Mouse (Mus musculus): Measurements from ENCODE around the gene Elp4. TPM values are rescaled to one million over a fixed set of nuclear protein-coding genes. Genes with fewer than 3 reads are reported as not detected.
A peak's percentile ranks its signal among the peaks of the same experiment; 100 is the strongest.

Gene Elp4
- total RNA-seq, 2 experiments from 2014 or later = 17.8 to 22.2 TPM

GRCm38 (mm10) chr2:105810286-105810685 lies 94.1 kb downstream of the Elp4 start:
- intact Hi-C loops (cut with DNase I) = no loop called here
- no peak for DNase-seq (ENCODE audit: low spot score in 2 of 2)

- DNase-seq (ENCODE audit: low spot score in 2 of 2) = no peak
- intact Hi-C loops (cut with DNase I) = no loop called here
These were observed 97.8 kb downstream of the Elp4 start for GRCm38 (mm10) chr2:105806571-105806970.

DNA sequence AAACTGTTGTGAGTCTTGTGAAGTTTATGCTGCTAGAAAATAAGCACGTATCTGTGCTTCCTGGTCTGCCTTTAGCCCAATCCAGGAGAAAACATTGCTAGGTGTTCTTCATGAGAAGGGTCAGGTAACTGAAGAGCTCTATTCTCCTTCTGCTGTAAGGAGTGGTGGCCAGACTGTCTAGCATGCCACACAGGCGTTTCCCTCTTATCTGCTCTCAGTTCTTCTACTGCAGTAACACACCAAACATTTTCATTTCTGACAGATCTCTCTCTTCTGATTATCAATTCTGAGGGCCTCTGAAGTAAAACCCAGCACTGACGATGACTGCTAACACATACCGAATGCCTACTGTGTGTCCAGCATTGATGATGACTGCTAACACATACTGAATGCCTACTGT lies 98.3 kb downstream of the Elp4 start:
- intact Hi-C loops (cut with DNase I) = no loop called here
- no peak for DNase-seq (ENCODE audit: low spot score in 2 of 2)

DNA sequence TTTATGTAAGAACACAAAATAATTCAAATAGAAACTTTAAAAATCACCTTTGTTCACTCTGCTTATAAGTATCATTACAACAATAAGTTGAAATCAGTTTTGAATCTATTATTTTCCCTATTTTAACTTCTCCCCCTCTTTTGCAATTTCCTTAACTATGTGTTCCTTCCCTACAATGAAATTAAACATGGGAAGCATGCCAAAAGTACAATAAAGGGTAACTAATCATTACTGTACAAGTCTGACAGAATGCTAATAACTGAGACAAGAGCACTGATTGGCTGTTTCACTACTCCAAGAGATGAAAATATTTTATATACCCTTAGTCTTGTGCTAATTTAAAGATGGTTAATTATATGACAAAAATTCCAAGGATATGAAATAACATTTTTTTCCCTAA lies 99.2 kb downstream of the Elp4 start:
- no peak for DNase-seq (ENCODE audit: low spot score in 2 of 2)
- intact Hi-C loops (cut with DNase I) = no loop called here

DNA sequence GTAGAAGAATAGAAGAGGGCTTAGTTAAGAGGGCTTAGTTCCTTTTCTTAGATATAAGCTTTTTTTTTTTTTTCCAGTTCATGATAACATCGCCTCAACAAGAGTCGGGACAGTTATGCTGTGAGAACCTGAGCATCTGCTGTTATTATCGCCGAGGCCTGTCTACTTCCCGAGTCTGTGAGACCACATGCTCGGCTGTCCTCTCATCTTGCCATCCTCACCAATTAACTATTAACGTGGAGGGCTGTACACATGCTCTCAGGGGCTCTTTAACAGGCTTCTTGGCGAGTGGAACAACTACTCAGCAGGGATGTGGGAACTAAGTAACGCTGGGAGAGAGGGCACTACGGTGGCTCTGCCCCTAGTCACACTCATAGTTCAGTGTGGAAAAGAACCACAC lies 99.9 kb downstream of the Elp4 start:
- no peak for DNase-seq (ENCODE audit: low spot score in 2 of 2)
- intact Hi-C loops (cut with DNase I) = no loop called here

DNA sequence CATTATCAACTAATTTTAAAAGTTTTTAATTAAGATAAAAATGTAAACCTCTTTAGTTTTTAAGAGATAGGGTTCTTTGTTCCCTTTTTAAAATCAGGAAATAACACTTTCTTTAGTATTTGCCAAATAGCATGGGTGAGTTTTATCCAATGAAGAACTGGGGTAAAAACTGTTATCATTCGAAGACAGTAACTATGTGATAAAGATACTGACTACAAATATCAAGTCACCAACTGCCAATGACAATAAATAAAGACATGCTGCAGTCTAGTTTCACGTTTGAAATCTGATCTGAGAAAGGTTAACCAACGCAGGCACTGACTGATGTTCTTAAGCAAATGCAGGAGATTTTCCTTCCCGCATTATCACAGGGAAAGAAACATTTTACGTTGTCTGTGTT lies 100.9 kb downstream of the Elp4 start:
- no peak for DNase-seq (ENCODE audit: low spot score in 2 of 2)
- intact Hi-C loops (cut with DNase I) = no loop called here

DNA sequence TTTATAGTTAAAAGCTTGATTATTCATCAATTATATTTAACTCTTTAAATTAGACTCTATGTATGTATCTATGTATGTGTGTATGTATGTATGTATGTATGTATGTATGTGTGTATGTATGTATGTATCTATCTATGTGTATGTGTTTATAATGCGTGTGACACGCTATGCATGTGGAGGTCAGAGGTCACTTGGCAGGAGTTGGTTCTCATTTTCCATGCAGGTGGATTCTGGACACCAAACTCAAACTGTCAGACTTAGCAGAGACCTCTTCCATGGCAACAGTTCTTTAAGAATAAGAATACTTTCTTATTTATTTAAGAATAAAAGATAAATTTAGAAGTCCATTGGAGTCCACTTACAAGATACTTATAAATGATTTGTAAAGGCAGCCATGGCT lies 101.5 kb downstream of the Elp4 start:
- no peak for DNase-seq (ENCODE audit: low spot score in 2 of 2)
- intact Hi-C loops (cut with DNase I) = no loop called here

DNA sequence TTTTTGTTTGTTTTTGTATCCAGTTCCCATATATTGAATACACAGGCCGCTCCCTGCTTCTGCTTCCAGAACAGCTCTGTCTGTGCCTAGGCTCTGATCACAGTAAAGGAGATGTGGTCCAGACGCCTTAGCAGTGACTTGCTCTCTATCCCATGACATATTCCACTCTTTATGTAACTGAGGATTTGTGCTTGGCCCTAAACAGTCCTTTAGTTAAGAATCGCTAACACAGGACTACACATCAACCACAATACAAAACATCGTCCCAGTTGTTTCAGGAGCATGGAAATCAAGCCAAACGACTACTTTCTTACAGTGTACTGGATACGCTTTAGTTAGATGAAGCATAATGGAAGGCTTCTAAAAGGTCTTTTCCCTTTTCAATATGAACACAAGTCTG lies 102.8 kb downstream of the Elp4 start:
- intact Hi-C loops (cut with DNase I) = no loop called here
- DNase-seq (ENCODE audit: low spot score in 2 of 2) = no peak

- no peak for DNase-seq (ENCODE audit: low spot score in 2 of 2)
- intact Hi-C loops (cut with DNase I) = no loop called here
These were observed 103.7 kb downstream of the Elp4 start for GRCm38 (mm10) chr2:105800694-105801093.

GRCm38 (mm10) chr2:105799840-105800239 lies 104.5 kb downstream of the Elp4 start:
- intact Hi-C loops (cut with DNase I) = no loop called here
- DNase-seq (ENCODE audit: low spot score in 2 of 2) = no peak

DNA sequence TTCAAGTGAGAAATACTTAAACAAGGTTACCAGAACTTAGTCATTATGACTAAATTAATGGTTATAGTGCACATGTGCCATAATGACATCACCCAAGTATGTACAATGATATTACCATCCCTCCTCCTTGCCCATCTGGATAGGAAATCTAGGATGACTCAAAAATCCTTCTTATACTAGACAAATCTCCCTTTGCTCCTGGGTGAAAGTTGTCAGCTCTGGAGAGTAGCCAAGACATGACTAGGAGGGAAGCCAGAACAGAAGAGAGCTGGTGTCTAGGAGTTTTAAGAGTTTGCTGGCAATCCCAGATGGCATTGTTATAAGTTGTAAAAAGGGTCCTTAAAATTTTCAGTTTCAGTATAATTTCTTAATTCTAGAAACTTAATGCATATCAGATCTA lies 106.5 kb downstream of the Elp4 start:
- intact Hi-C loops (cut with DNase I) = no loop called here
- DNase-seq (ENCODE audit: low spot score in 2 of 2) = peak in 1 of 2 experiments; percentile 70

DNA sequence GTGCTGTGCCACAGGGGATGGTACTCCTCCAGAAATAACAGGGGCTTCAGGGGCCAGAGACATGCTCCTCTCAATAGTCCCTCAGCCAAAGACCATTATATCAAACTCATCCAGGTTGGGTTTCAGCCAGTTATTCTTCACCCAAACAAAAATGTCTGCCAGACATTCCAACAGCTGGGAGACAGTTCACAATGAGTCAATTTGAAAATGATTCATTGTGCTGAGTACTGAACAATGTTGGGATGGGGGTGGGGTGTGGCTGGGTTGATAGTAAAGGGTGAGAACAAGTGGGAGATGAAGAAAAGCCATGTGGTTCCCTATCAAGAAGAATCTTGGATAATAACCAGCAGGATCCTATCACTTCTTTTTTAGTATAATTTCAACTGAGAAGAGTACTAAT lies 108.3 kb downstream of the Elp4 start:
- intact Hi-C loops (cut with DNase I) = no loop called here
- DNase-seq (ENCODE audit: low spot score in 2 of 2) = no peak

DNA sequence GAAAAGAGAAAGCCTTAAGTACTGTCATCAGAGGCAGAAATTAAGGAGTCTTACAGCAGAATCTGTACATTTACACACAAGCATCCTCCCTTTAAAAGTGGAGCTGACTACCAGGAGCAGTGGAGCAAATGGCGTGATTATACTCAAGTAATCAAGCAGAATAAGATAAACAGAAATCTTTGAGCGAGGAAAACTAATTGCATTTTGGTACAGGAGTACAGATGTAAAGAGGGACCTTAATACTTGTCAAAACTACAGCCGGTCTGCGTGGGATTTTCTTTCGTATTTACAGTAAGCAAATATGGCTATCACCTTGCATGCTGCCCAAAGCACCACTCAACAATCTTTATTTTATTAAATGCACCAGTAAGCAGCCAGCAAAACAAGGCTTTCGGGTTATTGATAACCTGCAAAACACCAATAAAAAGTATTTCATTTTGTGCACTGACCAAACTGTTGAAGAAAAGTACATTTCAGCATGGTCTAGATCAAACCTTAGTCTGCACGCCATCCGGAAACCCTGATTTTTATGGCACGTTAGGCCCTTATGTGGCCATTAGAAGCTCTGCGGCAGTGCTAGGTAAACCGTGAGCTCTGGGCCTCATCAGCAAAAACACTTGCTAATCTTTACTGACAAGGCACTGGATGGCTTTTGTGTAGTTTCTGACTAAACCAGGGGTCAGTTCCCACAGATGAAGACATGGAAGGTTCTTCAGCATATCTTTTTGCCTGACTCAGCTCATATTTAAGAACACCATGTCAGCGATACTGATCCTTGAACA lies 111.8 kb downstream of the Elp4 start:
- intact Hi-C loops (cut with DNase I) = no loop called here
- no peak for DNase-seq (ENCODE audit: low spot score in 2 of 2)

GRCm38 (mm10) chr2:105789936-105790335 lies 114.4 kb downstream of the Elp4 start:
- DNase-seq (ENCODE audit: low spot score in 2 of 2) = no peak
- intact Hi-C loops (cut with DNase I) = no loop called here

- DNase-seq (ENCODE audit: low spot score in 2 of 2) = no peak
- intact Hi-C loops (cut with DNase I) = no loop called here
These were observed 116.6 kb downstream of the Elp4 start for GRCm38 (mm10) chr2:105787726-105788125.

DNA sequence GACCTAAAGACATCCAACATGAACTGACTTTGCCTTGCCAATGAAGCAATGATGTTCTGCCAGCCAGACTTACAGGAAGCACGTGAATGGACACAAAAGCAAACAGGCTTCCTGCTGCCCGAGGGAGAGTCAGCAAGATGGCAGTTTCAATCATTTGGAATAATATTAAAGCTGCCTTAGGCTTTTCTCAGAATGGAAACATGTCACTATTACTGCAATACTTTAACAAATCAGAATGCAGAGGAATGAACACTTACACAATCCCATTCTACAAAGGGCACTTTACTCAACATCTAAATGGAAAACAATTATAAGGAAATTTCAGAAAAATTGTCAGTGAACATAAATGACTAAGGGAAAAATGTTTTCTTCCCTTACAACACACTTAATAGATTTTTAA lies 117.4 kb downstream of the Elp4 start:
- no peak for DNase-seq (ENCODE audit: low spot score in 2 of 2)
- intact Hi-C loops (cut with DNase I) = no loop called here

GRCm38 (mm10) chr2:105782885-105783284 lies 121.5 kb downstream of the Elp4 start:
- intact Hi-C loops (cut with DNase I) = no loop called here
- DNase-seq (ENCODE audit: low spot score in 2 of 2) = no peak

DNA sequence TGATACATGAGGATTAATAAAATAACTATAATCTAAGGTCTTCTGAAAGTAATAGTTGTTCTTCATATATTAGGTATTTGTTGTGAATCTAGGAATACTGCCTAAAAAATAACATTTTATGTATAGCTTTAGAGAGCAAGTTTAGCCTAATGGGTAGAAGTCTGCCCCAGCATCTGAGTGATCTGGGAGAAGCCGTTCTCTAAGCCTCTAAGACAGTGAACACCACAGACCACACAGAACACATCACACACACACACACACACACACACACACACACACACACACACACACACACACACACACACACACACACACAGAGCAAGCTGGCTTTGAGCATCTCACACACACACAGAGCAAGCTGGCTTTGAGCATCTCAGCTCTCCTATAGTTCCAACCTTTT lies 123.6 kb downstream of the Elp4 start:
- no peak for DNase-seq (ENCODE audit: low spot score in 2 of 2)
- intact Hi-C loops (cut with DNase I) = no loop called here

DNA sequence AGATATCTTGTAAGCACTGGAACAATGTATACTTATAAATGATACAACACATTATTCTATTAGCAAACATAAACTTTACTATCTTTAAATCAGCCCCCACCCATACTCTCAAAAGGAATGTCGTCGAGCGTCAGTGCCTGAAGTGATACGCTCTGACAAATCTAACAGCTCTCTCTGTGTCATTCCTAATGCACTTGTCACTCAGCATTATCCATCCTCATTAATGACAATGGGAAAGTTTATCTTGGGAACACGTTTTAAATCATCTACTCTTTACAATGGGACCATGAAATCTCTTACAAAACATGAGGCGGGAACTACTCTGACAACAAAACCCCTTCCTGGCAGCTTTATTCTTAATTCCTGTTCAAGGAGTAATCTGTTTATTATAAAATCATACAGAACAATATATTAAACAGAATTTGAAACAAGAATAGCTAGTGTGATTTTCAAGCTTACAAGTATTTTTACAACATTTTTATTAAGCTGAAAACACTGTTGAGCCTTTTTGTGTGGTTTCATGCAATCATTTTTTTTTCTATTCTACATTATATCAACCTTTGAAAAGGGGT lies 125.0 kb downstream of the Elp4 start:
- no peak for DNase-seq (ENCODE audit: low spot score in 2 of 2)
- intact Hi-C loops (cut with DNase I) = no loop called here

DNA sequence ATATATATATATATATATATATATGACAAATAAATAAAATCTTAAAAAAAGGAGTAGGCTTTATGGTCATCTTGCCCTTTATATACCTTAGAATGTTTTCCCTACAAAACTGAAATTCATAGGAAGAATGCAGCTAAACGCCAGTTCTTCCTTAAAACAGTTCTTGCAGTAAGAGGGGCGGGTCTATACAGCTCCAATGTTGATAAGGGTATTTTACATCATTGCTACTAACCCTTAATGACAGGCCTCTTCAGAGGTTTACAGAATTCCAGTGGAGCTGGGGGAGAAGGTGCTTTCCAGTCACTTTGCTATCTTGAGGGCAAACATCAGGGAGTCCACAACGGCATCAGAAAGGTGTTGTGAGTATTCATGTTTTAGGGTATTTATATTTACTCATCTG lies 133.1 kb downstream of the Elp4 start:
- no peak for DNase-seq (ENCODE audit: low spot score in 2 of 2)
- intact Hi-C loops (cut with DNase I) = no loop called here

GRCm38 (mm10) chr2:105769747-105770328 lies 134.5 kb downstream of the Elp4 start:
- no peak for DNase-seq (ENCODE audit: low spot score in 2 of 2)
- intact Hi-C loops (cut with DNase I) = no loop called here

Data from left cerebral cortex, postnatal 25 days (tissue).